29 mouse cellular contexts compared by ENCODE assay signal in genomic region chr8:99161633-99162032, GRCm38 (mm10).
DNase-seq lines count a peak whose midpoint lies in the region; ATAC-seq and TF ChIP-seq lines count a peak whose summit lies in the region.
"Had no signal": no experiment of that assay in that cellular context is flagged by ENCODE, and none has a peak within 500 bp of the region (broad histone marks: within the 10 kb centered on the region; RNA-seq: fewer than 3 reads in every experiment).

No protein-coding gene starts in this region.

- H3K36me3 ChIP-seq in MEL (ENCODE audit: control insufficient read depth in 1 of 2, insufficient read depth in 2 of 2, low read length in 2 of 2), result peaks cover 0 to 7% of the 10 kb centered on the region in 2 experiments; a peak in 2 of 4 replicates
- no peaks in the 10 kb centered on the region for H3K36me3 ChIP-seq in stomach, embryonic 15.5 days
- no peaks in the 10 kb centered on the region for H3K36me3 ChIP-seq in hindbrain, embryonic 16.5 days (ENCODE audit: control insufficient read depth, insufficient read depth, low read length)
- H3K36me3 ChIP-seq: embryonic facial prominence, embryonic 12.5 days; embryonic facial prominence, embryonic 15.5 days; forebrain, embryonic 12.5 days; forebrain, embryonic 15.5 days; G1E; heart, embryonic 10.5 days; heart, embryonic 13.5 days; hindbrain, embryonic 12.5 days; hindbrain, embryonic 15.5 days; intestine, embryonic 15.5 days had no signal

- peaks cover 0 to 4% of the 10 kb centered on the region in 2 experiments; a peak in 1 of 4 replicates for H3K4me1 ChIP-seq in MEL (ENCODE audit: control insufficient read depth in 1 of 2, insufficient read depth in 2 of 2, low read length in 2 of 2)
- no peaks in the 10 kb centered on the region for H3K4me1 ChIP-seq in stomach, embryonic 15.5 days
- no peaks in the 10 kb centered on the region for H3K4me1 ChIP-seq in hindbrain, embryonic 16.5 days (ENCODE audit: control insufficient read depth, insufficient read depth, low read depth, low read length)
- H3K4me1 ChIP-seq: embryonic facial prominence, embryonic 12.5 days; embryonic facial prominence, embryonic 15.5 days; forebrain, embryonic 12.5 days; forebrain, embryonic 15.5 days; heart, embryonic 10.5 days; hindbrain, embryonic 12.5 days; hindbrain, embryonic 15.5 days; intestine, embryonic 15.5 days had no signal

- H3K9me3 ChIP-seq in MEL (replicated peaks; ENCODE audit: insufficient read depth, low read length), result no peaks in the 10 kb centered on the region
- no peaks in the 10 kb centered on the region for H3K9me3 ChIP-seq in stomach, embryonic 15.5 days
- no peaks in the 10 kb centered on the region for H3K9me3 ChIP-seq in hindbrain, embryonic 16.5 days (ENCODE audit: control insufficient read depth, low read length)
- H3K9me3 ChIP-seq: embryonic facial prominence, embryonic 12.5 days; embryonic facial prominence, embryonic 15.5 days; forebrain, embryonic 12.5 days; forebrain, embryonic 15.5 days; G1E; heart, embryonic 10.5 days; heart, embryonic 13.5 days; hindbrain, embryonic 12.5 days; hindbrain, embryonic 15.5 days; intestine, embryonic 15.5 days had no signal

- TF ChIP-seq CTCF in MEL (IDR thresholded peaks at IDR 0.05 in 2 of 3, conservative IDR thresholded peaks at IDR 0.05 in 1 of 3; ENCODE audit: control insufficient read depth in 1 of 3, insufficient read depth in 1 of 3, low read depth in 2 of 3, low read length in 3 of 3, poor library complexity in 1 of 3, severe bottlenecking in 1 of 3), result no peak

- H3K79me2 ChIP-seq in MEL (ENCODE audit: control insufficient read depth, insufficient read depth, low read length, poor library complexity), result no peaks in the 10 kb centered on the region

- peak; percentile 53; the same call in 1 of the 2 replicates for ATAC-seq in stomach, embryonic 15.5 days (ENCODE audit: insufficient read depth, low FRiP score, low read depth)
- no peak for ATAC-seq in hindbrain, embryonic 16.5 days
- ATAC-seq: forebrain, embryonic 15.5 days; intestine, embryonic 15.5 days had no signal

- no peak overlapping the region for H3K9ac ChIP-seq in MEL (ENCODE audit: control insufficient read depth, low read depth, low read length, poor library complexity, severe bottlenecking)
- no peak overlapping the region for H3K9ac ChIP-seq in stomach, embryonic 15.5 days
- no peak overlapping the region for H3K9ac ChIP-seq in hindbrain, embryonic 16.5 days (ENCODE audit: low read depth, low read length)
- H3K9ac ChIP-seq: embryonic facial prominence, embryonic 12.5 days; embryonic facial prominence, embryonic 15.5 days; forebrain, embryonic 12.5 days; forebrain, embryonic 15.5 days; heart, embryonic 13.5 days; hindbrain, embryonic 12.5 days; hindbrain, embryonic 15.5 days; intestine, embryonic 15.5 days had no signal

- H3K4me3 ChIP-seq in MEL (ENCODE audit: control insufficient read depth in 1 of 2, insufficient read depth in 1 of 2, low read depth in 2 of 2, low read length in 2 of 2), result no peak overlapping the region
- no peak overlapping the region for H3K4me3 ChIP-seq in stomach, embryonic 15.5 days (replicated peaks)
- no peak overlapping the region for H3K4me3 ChIP-seq in hindbrain, embryonic 16.5 days (ENCODE audit: low read length)
- H3K4me3 ChIP-seq: embryonic facial prominence, embryonic 12.5 days; embryonic facial prominence, embryonic 15.5 days; erythroblast, embryonic 14.5 days; forebrain, embryonic 12.5 days; forebrain, embryonic 15.5 days; heart, adult 2 months; heart, embryonic 10.5 days; heart, embryonic 13.5 days; hindbrain, embryonic 12.5 days; hindbrain, embryonic 15.5 days; intestine, embryonic 15.5 days had no signal

- TF ChIP-seq RAD21 in MEL (IDR thresholded peaks at IDR 0.05; ENCODE audit: low read depth, low read length), result no peak

- no peak overlapping the region for H3K4me2 ChIP-seq in stomach, embryonic 15.5 days
- H3K4me2 ChIP-seq in hindbrain, embryonic 16.5 days (ENCODE audit: low read length), result no peak overlapping the region
- H3K4me2 ChIP-seq: embryonic facial prominence, embryonic 12.5 days; embryonic facial prominence, embryonic 15.5 days; forebrain, embryonic 12.5 days; forebrain, embryonic 15.5 days; heart, embryonic 13.5 days; hindbrain, embryonic 12.5 days; hindbrain, embryonic 15.5 days; intestine, embryonic 15.5 days had no signal

- WGBS in stomach, embryonic 15.5 days, result 22% methylated on average over 4 of the region's 4 CpGs
- WGBS in hindbrain, embryonic 16.5 days, result 63% methylated on average over 4 of the region's 4 CpGs

- peak; percentile 12 for DNase-seq in embryo, embryonic 10 days (ENCODE audit: low spot score)
- no peak for DNase-seq in embryo, embryonic 10.5 days (ENCODE audit: low spot score)
- DNase-seq in MEL (ENCODE audit: low read depth, low spot score), result peak; percentile 11
- DNase-seq in retina, embryonic 14.5 days (ENCODE audit: low spot score), result peak; percentile 15
- no peak for DNase-seq in cerebellum, postnatal 4 days (ENCODE audit: low spot score in 2 of 2)
- DNase-seq in right cerebral cortex, postnatal 4 days, result no peak
- DNase-seq: adrenal gland, adult 8-10 months; adrenal gland, postnatal 25 days; B cell, adult 2 months; cerebellum, adult 11 months; cerebellum, adult 2 months; cerebellum, adult 9-11 months; cerebellum, postnatal 25 days; gastrocnemius, postnatal 36 days; heart, adult 2 months had no signal

- TF ChIP-seq EP300 in MEL (IDR thresholded peaks at IDR 0.05; ENCODE audit: low read depth in 1 of 2, low read length in 2 of 2), result no peak; a peak in 1 of 4 replicates

- no peak for TF ChIP-seq POLR2A in MEL (IDR thresholded peaks at IDR 0.05; ENCODE audit: control insufficient read depth in 1 of 2, insufficient read depth in 1 of 2, low read depth in 1 of 2, low read length in 2 of 2, poor library complexity in 1 of 2)

- H3K27ac ChIP-seq in MEL (ENCODE audit: control insufficient read depth, low read depth, low read length), result no peak overlapping the region
- H3K27ac ChIP-seq in stomach, embryonic 15.5 days, result no peak overlapping the region
- H3K27ac ChIP-seq in hindbrain, embryonic 16.5 days (ENCODE audit: low read depth, low read length), result no peak overlapping the region
- H3K27ac ChIP-seq: embryonic facial prominence, embryonic 12.5 days; embryonic facial prominence, embryonic 15.5 days; forebrain, embryonic 12.5 days; forebrain, embryonic 15.5 days; heart, adult 2 months; heart, embryonic 10.5 days; heart, embryonic 13.5 days; hindbrain, embryonic 12.5 days; hindbrain, embryonic 15.5 days; intestine, embryonic 15.5 days had no signal

- H3K27me3 ChIP-seq in MEL (ENCODE audit: control insufficient read depth in 1 of 2, insufficient read depth in 2 of 2, low read length in 2 of 2), result no peaks in the 10 kb centered on the region
- no peaks in the 10 kb centered on the region for H3K27me3 ChIP-seq in stomach, embryonic 15.5 days (replicated peaks)
- no peaks in the 10 kb centered on the region for H3K27me3 ChIP-seq in hindbrain, embryonic 16.5 days (replicated peaks; ENCODE audit: control insufficient read depth, insufficient read depth, low read length)
- H3K27me3 ChIP-seq: CH12.LX; embryonic facial prominence, embryonic 12.5 days; embryonic facial prominence, embryonic 15.5 days; forebrain, embryonic 12.5 days; forebrain, embryonic 15.5 days; heart, embryonic 13.5 days; hindbrain, embryonic 12.5 days; hindbrain, embryonic 15.5 days; intestine, embryonic 15.5 days had no signal

TF ChIP-seq in MEL, 35 proteins besides CTCF, POLR2A, EP300 and RAD21:
- no peak for TF ChIP-seq MYC (IDR thresholded peaks at IDR 0.05; ENCODE audit: low read depth, low read length)
- TF ChIP-seq RCOR1 (IDR thresholded peaks at IDR 0.05; ENCODE audit: low read depth, low read length), result peak; percentile 31; the same call in 1 of the 2 replicates
- no peak for TF ChIP-seq ELF1 (IDR thresholded peaks at IDR 0.05; ENCODE audit: low read depth, low read length)
- no peak for TF ChIP-seq UBTF (IDR thresholded peaks at IDR 0.05; ENCODE audit: borderline replicate concordance, insufficient read depth, low read depth, low read length)
- no peak for TF ChIP-seq SMC3 (IDR thresholded peaks at IDR 0.05; ENCODE audit: low read depth, low read length)
- peak; percentile 50; the same call in 1 of the 2 replicates for TF ChIP-seq GATA1 (IDR thresholded peaks at IDR 0.05; ENCODE audit: low read depth, low read length)
- TF ChIP-seq USF1 (IDR thresholded peaks at IDR 0.05; ENCODE audit: low read depth, low read length), result no peak

Comparison
In these comparisons a context has a peak if more than half of its experiments do, and no peak if none do; other contexts are left out.
1. DNase-seq: peak in embryo, embryonic 10 days (single experiment), MEL (single experiment) and retina, embryonic 14.5 days (single experiment); none in embryo, embryonic 10.5 days (single experiment), cerebellum, postnatal 4 days (0 of 2) and right cerebral cortex, postnatal 4 days (single experiment).